Mouse (Mus musculus) CH12F3 (cell line): ENCODE results near the gene Prpf18.
"Not testable (repeated sequence)": the region's sequence is repeated elsewhere in the genome, so short reads cannot be mapped to it uniquely, and the experiment has no call there.

Source experiments
- in situ Hi-C: fragments of 300-500 bp; cut with MboI; formaldehyde crosslinking; loops from 2 replicates; pipeline ENCODE4 v1.14.3; 2020; ENCODE audit warnings: low sequenced_read_pairs

Gene Prpf18

GRCm38 (mm10) chr2:4651500-4652285, at the start of gene Prpf18:
TSS of gene Prpf18 (minus strand) at chr2:4652113.
- in situ Hi-C loops: no loop called here

DNA sequence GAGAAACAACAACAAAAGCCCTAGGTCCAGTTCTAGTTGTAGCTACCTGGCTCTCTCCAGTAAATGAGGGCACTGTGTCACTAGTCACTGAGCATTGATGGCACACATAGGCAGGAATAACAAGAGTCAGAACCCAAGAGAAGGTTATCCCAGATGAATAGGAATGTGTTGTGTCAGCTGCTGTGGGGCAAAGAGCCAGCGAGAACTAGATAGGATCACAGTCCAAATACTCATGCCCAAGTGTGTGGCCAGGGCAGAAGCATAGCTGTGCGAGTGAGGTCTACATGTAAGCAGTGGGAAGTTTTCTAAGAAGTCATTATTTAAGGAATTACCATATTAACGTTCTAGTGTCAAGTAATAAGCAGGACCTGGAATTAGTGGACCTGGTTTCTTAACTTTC, 28.0 kb upstream of the Prpf18 start:
- in situ Hi-C loops: no loop called here

DNA sequence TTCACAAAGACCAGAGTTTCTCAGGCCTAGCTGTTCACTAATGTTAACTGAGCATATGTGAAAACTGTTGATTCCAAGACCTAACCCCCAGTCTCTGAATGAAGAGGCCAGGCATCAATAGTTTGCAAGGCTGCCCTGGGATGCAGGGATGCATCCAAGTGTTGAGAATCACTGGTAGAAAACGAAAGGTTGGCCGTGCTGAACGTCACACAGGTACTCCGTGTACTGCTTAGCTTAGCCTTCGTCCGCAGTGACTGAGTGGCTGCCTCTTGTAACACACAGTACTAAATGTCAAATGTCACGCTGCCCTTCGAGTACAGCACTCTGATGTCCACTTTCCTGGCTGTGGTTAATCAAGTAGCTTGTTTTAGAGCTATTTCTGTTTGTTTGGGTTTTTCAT, 19.7 kb upstream of the Prpf18 start:
- in situ Hi-C loops: no loop called here

DNA sequence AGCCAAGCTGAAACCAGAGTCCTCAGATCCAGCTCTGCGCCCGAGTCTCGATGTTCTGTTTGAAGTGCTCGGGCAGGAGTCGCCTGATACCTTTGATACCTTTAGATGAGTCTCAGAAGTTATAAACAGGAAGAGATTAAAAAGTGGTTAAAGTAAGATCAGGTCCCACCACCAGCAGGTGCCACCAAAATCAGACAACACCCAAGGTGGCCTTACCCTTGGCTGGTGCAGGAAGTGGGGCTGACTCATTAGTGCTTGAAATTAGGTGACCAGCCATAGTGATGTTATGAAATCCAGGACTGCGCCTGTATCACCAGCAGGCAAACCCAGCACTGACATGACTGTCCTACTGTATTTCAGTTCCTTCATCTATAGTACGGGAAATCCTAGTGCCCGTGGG, 17.8 kb upstream of the Prpf18 start:
- in situ Hi-C loops: no loop called here

DNA sequence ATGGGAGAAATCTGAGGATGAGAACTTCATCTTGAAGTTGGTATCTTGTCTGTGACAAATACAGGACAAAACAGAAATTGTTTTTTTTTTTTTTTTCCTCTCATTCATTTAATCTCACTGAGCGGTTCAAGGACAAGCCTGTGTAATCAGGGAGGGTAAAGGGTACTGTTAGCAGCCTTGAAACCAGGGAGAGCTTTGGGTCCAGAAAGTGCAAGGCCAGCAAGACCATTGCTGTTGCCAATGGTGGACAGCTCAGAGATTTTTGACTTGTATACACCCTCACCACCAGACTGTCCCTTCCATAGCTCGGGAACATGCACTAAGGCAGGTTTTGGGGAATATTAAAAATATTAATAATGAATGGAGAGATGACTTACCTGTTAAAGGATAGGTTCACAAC, 16.7 kb upstream of the Prpf18 start:
- in situ Hi-C loops: no loop called here

DNA sequence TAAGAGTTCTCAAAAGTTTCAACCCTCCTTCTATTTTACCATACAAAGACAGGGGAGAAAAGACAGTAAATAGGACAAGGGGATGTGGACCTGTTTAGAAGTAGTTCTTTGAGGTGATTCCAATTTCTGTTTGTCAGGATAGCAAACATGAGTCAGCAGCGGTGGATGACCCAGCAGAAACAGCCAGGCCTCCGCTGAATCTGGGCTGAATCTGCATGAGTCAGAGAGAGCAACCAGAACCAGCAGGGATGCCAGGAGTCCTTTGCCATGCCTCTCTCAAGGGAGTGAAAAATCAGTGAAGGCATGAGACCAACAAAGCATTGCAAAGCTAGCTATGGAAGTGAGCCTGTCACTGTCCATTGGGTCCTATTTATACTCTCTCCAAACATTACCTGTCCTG, 8.8 kb upstream of the Prpf18 start:
- in situ Hi-C loops: no loop called here

- in situ Hi-C loops: no loop called here
Measured at GRCm38 (mm10) chr2:4649646-4650045, 2.3 kb downstream of the Prpf18 start.

DNA sequence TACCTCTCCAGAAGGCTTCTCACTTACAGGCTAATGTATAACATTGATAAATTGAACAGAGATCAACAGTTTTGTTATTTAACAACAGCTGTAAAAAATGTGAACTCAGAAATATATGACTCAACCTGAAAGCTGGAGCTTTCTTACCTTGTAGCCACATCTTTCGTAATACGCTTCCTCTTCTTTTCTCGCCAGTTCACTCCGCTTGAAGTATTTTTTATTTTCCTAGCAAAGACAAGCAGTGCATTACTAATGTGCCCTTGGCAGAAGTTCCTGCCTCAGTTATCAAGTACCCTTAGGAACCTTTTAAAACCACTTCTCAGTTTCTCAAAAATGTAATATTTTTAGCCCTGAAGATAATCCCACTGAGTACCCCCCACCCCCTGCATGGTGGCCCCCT, 3.8 kb downstream of the Prpf18 start:
- in situ Hi-C loops: no loop called here

DNA sequence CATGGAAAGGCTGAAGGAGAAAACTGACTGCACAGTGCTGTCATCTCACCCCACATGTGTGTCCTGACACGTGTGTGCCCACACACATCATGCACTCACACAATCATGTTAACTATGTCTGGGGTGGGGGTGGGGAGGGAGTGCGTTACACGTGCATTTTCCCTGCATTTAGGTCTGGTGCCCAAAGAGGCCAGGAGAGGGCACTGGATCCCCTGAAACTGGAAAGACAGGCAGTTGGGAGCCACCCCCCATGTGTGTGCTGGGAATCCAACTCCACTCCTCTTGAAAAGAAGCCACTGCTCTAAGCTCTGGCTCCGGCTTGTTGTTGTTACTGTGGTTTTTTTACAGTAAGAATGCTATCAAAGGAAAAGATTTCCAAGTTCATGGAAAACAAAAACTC, 6.8 kb downstream of the Prpf18 start:
- in situ Hi-C loops: no loop called here

DNA sequence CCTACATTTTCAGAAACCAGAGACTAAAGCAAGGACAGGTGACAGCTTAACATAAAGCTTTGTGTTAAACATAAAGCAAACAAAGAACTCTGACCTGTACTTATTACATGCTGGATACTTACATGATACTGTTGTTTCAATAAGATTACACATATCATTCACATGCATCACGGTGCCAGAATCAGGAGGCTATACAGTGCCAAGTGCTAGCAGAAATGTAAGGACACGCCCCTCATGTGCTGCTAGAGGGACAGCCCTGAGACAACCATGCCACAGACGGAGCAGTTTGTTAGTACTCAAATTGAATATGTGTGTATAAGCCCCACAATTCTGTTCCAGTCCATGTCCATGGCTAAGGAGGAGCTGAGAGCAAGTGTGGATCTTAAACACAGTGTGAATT, 13.7 kb downstream of the Prpf18 start:
- in situ Hi-C loops: no loop called here

- in situ Hi-C loops: no loop called here
Measured at GRCm38 (mm10) chr2:4636656-4637055, 15.3 kb downstream of the Prpf18 start.

GRCm38 (mm10) chr2:4635804-4636203, 16.1 kb downstream of the Prpf18 start:
- in situ Hi-C loops: no loop called here

GRCm38 (mm10) chr2:4630197-4630835, 21.6 kb downstream of the Prpf18 start:
- in situ Hi-C loops: no loop called here

GRCm38 (mm10) chr2:4629470-4629869, 22.4 kb downstream of the Prpf18 start:
- in situ Hi-C loops: no loop called here

DNA sequence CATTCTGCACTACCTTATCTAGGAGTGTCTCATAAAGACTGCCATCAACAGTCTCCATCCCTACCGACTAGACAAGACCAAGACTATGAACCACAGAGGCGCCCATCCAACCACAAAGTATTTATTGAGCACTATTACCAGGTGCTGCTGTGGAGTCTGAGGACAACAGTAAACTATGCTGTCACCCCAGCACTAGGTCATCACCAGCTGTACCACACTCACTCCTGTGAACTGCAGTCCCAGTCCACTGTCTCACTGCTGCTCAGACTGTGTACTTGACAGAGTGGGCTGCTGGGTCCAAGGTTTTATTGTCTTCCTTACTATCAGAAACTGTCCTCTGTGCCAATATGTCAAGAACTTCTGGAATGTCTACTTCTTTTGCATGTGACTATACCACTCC, 23.0 kb downstream of the Prpf18 start:
- in situ Hi-C loops: no loop called here

DNA sequence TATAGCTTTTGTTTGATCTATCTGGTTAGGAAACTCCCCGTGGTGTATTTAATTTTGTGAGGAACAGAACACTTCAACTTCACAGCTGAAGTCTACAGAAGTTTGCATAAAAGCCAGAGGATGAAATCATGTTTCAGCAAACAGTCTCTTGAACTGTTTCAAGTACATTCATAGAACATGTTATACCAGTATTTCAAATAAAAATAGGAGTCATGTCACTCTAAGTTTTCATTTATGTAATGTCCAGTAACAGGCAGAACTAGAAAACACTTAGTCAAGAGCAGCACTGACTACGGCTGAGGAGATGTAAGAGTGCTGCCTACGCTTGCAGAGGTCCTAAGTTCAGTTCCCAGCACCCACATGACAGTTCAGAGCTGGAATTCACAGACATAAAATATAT, 25.0 kb downstream of the Prpf18 start:
- in situ Hi-C loops: no loop called here

- in situ Hi-C loops: no loop called here
Measured at GRCm38 (mm10) chr2:4621471-4621985, 30.4 kb downstream of the Prpf18 start.

GRCm38 (mm10) chr2:4620640-4621401, 31.1 kb downstream of the Prpf18 start:
- in situ Hi-C loops: no loop called here

GRCm38 (mm10) chr2:4619893-4620593, 31.9 kb downstream of the Prpf18 start:
- in situ Hi-C loops: no loop called here

- in situ Hi-C loops: not testable (repeated sequence)
Measured at GRCm38 (mm10) chr2:4619126-4619525, 32.8 kb downstream of the Prpf18 start.

DNA sequence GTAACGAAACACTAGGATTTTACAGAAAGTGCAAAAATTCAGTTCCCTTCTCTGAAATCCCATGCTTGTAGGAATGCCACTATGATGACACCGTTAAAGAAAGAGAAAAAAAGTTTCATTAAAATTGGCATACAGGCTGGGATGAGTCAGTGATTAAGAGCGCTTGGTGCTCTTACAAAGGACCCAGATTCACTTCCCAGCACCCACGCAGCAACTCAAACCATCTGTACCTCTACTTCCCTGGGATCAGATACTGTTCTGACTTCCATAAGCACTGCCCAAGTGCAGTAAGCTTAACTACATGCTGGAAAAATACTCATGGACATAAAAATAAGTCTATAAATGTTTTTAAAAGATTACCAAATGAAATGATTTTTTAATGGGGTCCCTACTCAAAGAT, 34.9 kb downstream of the Prpf18 start:
- in situ Hi-C loops: no loop called here
